Mouse (Mus musculus): Measurements from ENCODE around the gene Plxna2. TPM values are rescaled to one million over a fixed set of nuclear protein-coding genes. Genes with fewer than 3 reads are reported as not detected.

Plxna2 gene
- polyA plus RNA-seq, 1 experiment from 2014 or later = 24.2 TPM

DNA sequence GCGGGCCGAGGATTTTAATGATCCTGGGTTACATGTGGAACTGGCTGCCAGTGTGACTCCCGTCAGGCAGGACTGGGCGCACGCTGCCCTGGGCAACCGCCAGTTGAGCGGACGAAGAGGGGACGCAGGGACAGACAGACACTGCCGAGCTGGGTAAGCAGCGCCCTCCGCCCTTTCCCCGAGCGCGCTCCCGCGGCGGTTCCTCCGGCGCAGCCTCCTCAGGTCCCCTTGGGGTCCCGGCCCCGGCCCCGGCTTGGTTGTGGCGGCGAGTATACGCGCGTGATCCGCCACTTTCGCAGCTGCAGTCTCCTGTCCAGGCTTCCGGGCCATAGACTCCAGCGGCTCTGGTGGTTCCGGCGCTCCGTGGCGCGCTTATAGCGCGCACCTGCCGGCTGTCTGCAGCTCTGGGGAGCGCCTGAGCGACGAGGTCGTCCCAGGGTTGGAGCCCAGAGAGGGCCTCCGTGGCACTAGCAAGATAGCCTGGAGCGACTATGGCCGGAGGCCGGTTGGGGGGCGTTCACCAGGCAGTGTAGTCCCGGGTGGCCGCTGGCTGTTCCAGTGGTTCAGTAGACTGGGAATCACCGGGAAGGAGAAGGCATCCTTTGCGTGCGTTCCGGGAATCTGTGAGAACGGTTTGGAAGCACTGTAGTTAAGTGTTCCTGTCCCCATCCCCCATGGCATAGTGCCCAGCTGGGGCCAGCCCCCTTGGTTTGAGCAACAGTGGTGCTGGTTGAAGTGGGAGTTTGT is 2.4 kb downstream of the Plxna2 start:
- under 1% methylated on average over 56 of the region's 56 CpGs for WGBS
- Histone ChIP-seq H3K9me3 (ENCODE audit: control insufficient read depth, low read length) (no peaks in the 10 kb centered on the region), H3K27ac (ENCODE audit: low read depth, low read length) (peak overlapping the region; percentile 88), H3K9ac (ENCODE audit: low read depth, low read length) (peak overlapping the region; percentile 97), H3K4me3 (ENCODE audit: low read length) (peak overlapping the region; percentile 97), H3K36me3 (ENCODE audit: control insufficient read depth, insufficient read depth, low read length) (no peaks in the 10 kb centered on the region), H3K4me1 (ENCODE audit: control insufficient read depth, insufficient read depth, low read depth, low read length) (peaks cover 31% of the 10 kb centered on the region), H3K27me3 (replicated peaks; ENCODE audit: control insufficient read depth, insufficient read depth, low read length) (no peaks in the 10 kb centered on the region), H3K4me2 (ENCODE audit: low read length) (peak overlapping the region; percentile 90)
- ATAC-seq = peak; percentile 31

DNA sequence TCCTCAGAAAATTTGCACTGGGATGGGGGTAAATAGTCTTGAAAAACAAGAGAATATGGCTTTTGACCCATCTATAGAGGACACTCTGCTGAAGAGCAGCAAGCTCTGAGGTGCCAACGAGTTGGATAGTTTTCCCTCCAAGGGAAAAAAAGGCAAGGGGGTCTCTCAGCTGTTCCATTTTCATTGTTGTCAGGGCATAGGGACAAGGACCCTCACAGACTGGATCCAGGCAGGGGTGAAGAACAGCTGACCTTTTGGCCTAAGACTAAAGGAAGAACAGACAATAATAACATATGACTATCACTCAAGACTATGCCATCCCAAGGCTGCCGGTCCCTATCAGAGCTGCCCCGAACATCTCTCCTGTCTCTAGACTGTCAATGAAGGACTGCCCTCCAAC is 4.2 kb downstream of the Plxna2 start:
- Histone ChIP-seq H3K4me3 (ENCODE audit: low read length) (peak overlapping the region; percentile 97), H3K9ac (ENCODE audit: low read depth, low read length) (peak overlapping the region; percentile 97), H3K36me3 (ENCODE audit: control insufficient read depth, insufficient read depth, low read length) (no peaks in the 10 kb centered on the region), H3K9me3 (ENCODE audit: control insufficient read depth, low read length) (no peaks in the 10 kb centered on the region), H3K27me3 (replicated peaks; ENCODE audit: control insufficient read depth, insufficient read depth, low read length) (no peaks in the 10 kb centered on the region), H3K27ac (ENCODE audit: low read depth, low read length) (peak overlapping the region; percentile 10; the same call in 1 of the 2 replicates), H3K4me2 (ENCODE audit: low read length) (peak overlapping the region; percentile 90), H3K4me1 (ENCODE audit: control insufficient read depth, insufficient read depth, low read depth, low read length) (peaks cover 39% of the 10 kb centered on the region)
- ATAC-seq = no peak
- WGBS = 18% methylated on average over 3 of the region's 3 CpGs

DNA sequence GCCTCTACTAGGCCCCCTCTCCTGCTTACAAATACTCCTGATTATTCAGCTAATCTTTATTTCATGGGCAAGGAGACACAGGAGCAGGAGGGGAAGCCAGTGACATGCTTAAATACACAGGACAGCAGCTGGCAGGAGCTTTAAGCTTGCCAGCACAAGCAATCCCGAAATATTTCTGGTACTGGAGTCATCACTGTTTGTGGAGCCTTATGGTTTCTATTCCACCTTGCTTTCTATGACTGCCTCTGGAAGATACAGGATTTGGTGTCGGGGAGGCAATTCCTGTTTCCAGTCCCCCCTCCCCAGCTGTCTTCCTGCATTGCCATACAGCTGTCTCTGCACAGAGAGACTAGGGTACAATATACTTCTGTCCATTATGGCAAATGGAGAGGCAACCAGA is 4.7 kb downstream of the Plxna2 start:
- Histone ChIP-seq H3K36me3 (ENCODE audit: control insufficient read depth, insufficient read depth, low read length) (no peaks in the 10 kb centered on the region), H3K27ac (ENCODE audit: low read depth, low read length) (peak overlapping the region; percentile 10; the same call in 1 of the 2 replicates), H3K27me3 (replicated peaks; ENCODE audit: control insufficient read depth, insufficient read depth, low read length) (no peaks in the 10 kb centered on the region; the same call in 1 of the 2 replicates), H3K4me3 (ENCODE audit: low read length) (peak overlapping the region; percentile 97), H3K4me2 (ENCODE audit: low read length) (peak overlapping the region; percentile 90), H3K9me3 (ENCODE audit: control insufficient read depth, low read length) (no peaks in the 10 kb centered on the region), H3K4me1 (ENCODE audit: control insufficient read depth, insufficient read depth, low read depth, low read length) (peaks cover 44% of the 10 kb centered on the region), H3K9ac (ENCODE audit: low read depth, low read length) (peak overlapping the region; percentile 97)
- no peak for ATAC-seq
- WGBS = 21% methylated on average over 2 of the region's 2 CpGs

DNA sequence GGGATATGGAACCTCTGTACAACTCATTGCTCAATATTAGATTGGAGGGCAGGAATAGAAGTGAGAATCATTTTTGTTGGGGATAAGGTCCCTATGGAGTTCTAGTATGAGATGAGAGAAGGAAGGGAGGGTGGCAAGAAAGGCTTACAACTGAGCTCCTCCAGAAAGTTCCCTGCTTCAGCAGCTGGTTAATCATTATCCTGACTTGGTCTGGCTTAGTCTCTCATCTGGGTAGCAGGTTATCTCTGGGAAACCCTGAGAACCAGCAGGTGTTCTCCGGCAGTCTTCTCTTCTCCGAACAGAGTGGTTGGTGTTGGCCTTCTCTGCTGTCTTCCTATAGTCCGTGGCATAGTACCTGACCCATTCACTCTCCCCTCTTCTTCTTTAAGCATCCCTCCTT is 5.6 kb downstream of the Plxna2 start:
- WGBS = 68% methylated on average over 3 of the region's 3 CpGs
- no peaks in the 10 kb centered on the region for H3K36me3 ChIP-seq (ENCODE audit: control insufficient read depth, insufficient read depth, low read length)
- H3K9me3 ChIP-seq (ENCODE audit: control insufficient read depth, low read length) = no peaks in the 10 kb centered on the region
- no peaks in the 10 kb centered on the region; the same call in 1 of the 2 replicates for H3K27me3 ChIP-seq (replicated peaks; ENCODE audit: control insufficient read depth, insufficient read depth, low read length)
- H3K4me2 ChIP-seq (ENCODE audit: low read length) = peak overlapping the region; percentile 90
- H3K4me1 ChIP-seq (ENCODE audit: control insufficient read depth, insufficient read depth, low read depth, low read length) = peaks cover 53% of the 10 kb centered on the region
- peak overlapping the region; percentile 97 for H3K4me3 ChIP-seq (ENCODE audit: low read length)
- no peak overlapping the region for H3K27ac ChIP-seq (ENCODE audit: low read depth, low read length)
- ATAC-seq = no peak
- peak overlapping the region; percentile 39 for H3K9ac ChIP-seq (ENCODE audit: low read depth, low read length)

DNA sequence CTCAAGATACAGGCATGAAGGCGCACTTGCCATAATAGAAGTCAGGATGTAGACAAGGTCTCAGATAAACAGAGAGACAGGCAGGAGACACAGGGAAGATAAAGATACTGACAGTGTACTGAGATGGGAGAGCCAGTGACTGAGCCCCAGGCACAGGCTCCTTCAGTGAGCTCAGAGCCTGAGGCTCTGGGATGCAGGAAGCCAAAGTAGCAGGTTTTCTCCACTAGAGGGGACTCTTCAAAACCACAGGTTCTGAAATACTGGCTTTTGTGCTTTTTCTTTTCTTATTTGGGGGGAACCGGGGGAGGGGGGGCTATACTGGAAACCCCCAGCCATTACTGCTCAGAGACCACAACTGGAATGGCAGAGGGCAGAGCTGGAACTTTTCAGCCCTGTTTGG is 6.4 kb downstream of the Plxna2 start:
- Histone ChIP-seq H3K4me2 (ENCODE audit: low read length) (peak overlapping the region; percentile 90), H3K27ac (ENCODE audit: low read depth, low read length) (no peak overlapping the region), H3K4me1 (ENCODE audit: control insufficient read depth, insufficient read depth, low read depth, low read length) (peaks cover 57% of the 10 kb centered on the region), H3K4me3 (ENCODE audit: low read length) (peak overlapping the region; percentile 97), H3K36me3 (ENCODE audit: control insufficient read depth, insufficient read depth, low read length) (no peaks in the 10 kb centered on the region), H3K9ac (ENCODE audit: low read depth, low read length) (peak overlapping the region; percentile 39), H3K27me3 (replicated peaks; ENCODE audit: control insufficient read depth, insufficient read depth, low read length) (no peaks in the 10 kb centered on the region; the same call in 1 of the 2 replicates), H3K9me3 (ENCODE audit: control insufficient read depth, low read length) (no peaks in the 10 kb centered on the region)
- no peak for ATAC-seq
- 42% methylated on average over 2 of the region's 2 CpGs for WGBS

DNA sequence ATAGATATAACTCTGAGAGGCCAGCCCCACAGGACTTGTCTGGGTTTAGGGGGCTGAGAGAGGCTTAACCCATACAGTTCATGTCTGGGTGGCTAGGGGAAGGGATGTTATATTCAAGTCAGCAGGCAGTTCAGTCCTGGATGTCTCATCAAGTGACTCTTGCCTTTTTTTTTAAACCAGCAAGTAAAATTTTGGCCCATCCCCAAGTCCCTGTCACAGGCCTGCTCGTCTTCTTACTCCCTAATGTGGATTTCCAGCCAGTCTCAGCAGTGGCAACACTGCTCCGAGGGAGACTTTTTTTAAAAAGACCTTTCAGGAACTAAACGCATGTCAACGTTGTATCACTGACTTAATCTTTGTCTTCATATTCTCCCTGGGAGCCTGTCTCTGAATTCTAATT is 7.0 kb downstream of the Plxna2 start:
- no peak for ATAC-seq
- Histone ChIP-seq H3K4me1 (ENCODE audit: control insufficient read depth, insufficient read depth, low read depth, low read length) (peaks cover 61% of the 10 kb centered on the region), H3K9me3 (ENCODE audit: control insufficient read depth, low read length) (no peaks in the 10 kb centered on the region), H3K27me3 (replicated peaks; ENCODE audit: control insufficient read depth, insufficient read depth, low read length) (no peaks in the 10 kb centered on the region; the same call in 1 of the 2 replicates), H3K36me3 (ENCODE audit: control insufficient read depth, insufficient read depth, low read length) (no peaks in the 10 kb centered on the region), H3K9ac (ENCODE audit: low read depth, low read length) (peak overlapping the region; percentile 39), H3K4me3 (ENCODE audit: low read length) (peak overlapping the region; percentile 97), H3K4me2 (ENCODE audit: low read length) (peak overlapping the region; percentile 90), H3K27ac (ENCODE audit: low read depth, low read length) (no peak overlapping the region)
- WGBS = 17% methylated on average over 4 of the region's 4 CpGs

DNA sequence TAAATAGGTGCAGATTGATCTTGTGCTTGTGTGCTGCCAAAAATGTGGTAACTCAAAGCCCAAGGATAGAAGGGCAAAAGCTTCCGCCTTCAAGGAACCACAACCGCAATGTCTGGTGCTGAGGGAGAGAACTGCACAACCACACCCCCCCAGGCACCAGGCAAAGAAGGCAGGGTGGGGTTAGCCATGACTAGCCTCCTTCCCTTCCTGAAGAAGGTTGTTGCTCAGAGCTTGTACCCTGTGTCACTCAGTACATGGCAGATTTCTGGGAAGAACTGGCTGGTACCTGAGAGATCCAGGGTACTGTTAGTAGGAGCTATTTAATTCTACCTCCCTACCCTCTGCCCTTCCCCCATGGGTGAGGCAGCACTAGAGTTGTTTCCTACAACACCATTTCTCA is 8.1 kb downstream of the Plxna2 start:
- Histone ChIP-seq H3K9me3 (ENCODE audit: control insufficient read depth, low read length) (no peaks in the 10 kb centered on the region), H3K27ac (ENCODE audit: low read depth, low read length) (no peak overlapping the region), H3K36me3 (ENCODE audit: control insufficient read depth, insufficient read depth, low read length) (no peaks in the 10 kb centered on the region), H3K9ac (ENCODE audit: low read depth, low read length) (no peak overlapping the region), H3K4me3 (ENCODE audit: low read length) (no peak overlapping the region), H3K27me3 (replicated peaks; ENCODE audit: control insufficient read depth, insufficient read depth, low read length) (no peaks in the 10 kb centered on the region; the same call in 1 of the 2 replicates), H3K4me1 (ENCODE audit: control insufficient read depth, insufficient read depth, low read depth, low read length) (peaks cover 72% of the 10 kb centered on the region), H3K4me2 (ENCODE audit: low read length) (peak overlapping the region; percentile 90)
- WGBS = 72% methylated on average over 2 of the region's 2 CpGs
- no peak for ATAC-seq

DNA sequence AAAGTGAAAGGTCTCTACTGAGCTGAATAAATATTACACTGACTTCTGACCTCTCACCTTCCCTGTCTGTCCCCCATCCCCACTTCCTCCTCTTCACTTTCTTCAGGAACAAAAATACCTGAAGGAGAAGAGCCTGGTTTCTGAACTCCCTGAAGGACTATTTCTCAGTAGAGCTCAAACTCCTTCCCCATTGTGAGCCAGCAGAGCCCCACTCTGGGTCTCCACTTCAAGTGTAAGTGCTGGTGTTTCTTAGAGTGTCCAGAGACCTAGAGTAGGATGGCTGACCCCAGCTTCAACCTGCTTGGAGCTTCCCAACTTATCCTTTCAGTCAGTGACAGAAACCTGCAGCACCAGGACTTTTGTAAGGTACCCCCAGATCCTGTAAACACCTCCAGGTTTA is 9.3 kb downstream of the Plxna2 start:
- H3K4me3 ChIP-seq (ENCODE audit: low read length) = no peak overlapping the region
- no peaks in the 10 kb centered on the region for H3K9me3 ChIP-seq (ENCODE audit: control insufficient read depth, low read length)
- H3K4me2 ChIP-seq (ENCODE audit: low read length) = peak overlapping the region; percentile 17
- H3K27ac ChIP-seq (ENCODE audit: low read depth, low read length) = no peak overlapping the region
- H3K9ac ChIP-seq (ENCODE audit: low read depth, low read length) = no peak overlapping the region
- H3K36me3 ChIP-seq (ENCODE audit: control insufficient read depth, insufficient read depth, low read length) = no peaks in the 10 kb centered on the region
- peaks cover 70% of the 10 kb centered on the region for H3K4me1 ChIP-seq (ENCODE audit: control insufficient read depth, insufficient read depth, low read depth, low read length)
- H3K27me3 ChIP-seq (replicated peaks; ENCODE audit: control insufficient read depth, insufficient read depth, low read length) = no peaks in the 10 kb centered on the region; the same call in 1 of the 2 replicates
- ATAC-seq = no peak

DNA sequence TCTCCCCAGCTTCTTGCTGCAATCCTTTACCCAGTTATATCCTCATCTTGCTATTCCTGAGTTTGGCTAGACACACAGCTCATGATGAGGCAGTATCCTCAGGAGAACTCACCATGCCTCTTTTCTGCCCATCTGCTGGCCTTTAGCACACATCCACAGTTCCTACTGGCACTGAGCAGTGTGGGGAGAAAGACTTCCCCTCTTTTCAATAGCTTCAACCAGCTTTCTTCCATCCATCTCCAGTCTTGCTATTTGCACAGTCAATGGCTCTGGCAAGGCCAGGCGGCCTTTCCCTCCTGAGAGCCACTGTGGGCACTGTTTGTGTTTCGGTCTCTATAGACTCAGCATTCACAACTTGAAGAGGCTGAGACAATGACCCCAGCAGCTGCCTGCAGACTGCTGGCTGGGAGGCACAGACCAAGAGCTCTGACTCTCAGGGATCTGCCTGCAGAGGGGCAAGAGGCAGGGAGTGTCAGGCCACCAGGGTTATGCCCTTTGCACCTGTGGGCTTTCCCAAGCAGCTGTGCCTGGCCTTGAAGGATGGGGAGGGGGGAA is 11.2 kb downstream of the Plxna2 start:
- Histone ChIP-seq H3K36me3 (ENCODE audit: control insufficient read depth, insufficient read depth, low read length) (no peaks in the 10 kb centered on the region), H3K4me3 (ENCODE audit: low read length) (no peak overlapping the region), H3K4me2 (ENCODE audit: low read length) (peak overlapping the region; percentile 21), H3K27ac (ENCODE audit: low read depth, low read length) (peak overlapping the region; percentile 64), H3K9me3 (ENCODE audit: control insufficient read depth, low read length) (no peaks in the 10 kb centered on the region), H3K9ac (ENCODE audit: low read depth, low read length) (no peak overlapping the region), H3K4me1 (ENCODE audit: control insufficient read depth, insufficient read depth, low read depth, low read length) (peaks cover 57% of the 10 kb centered on the region), H3K27me3 (replicated peaks; ENCODE audit: control insufficient read depth, insufficient read depth, low read length) (no peaks in the 10 kb centered on the region; the same call in 1 of the 2 replicates)
- WGBS = 10% methylated on average over 2 of the region's 2 CpGs
- ATAC-seq = peak; percentile 83

Data from hindbrain, embryonic 16.5 days (tissue).